Mouse (Mus musculus) forebrain, postnatal 0 days (tissue): ENCODE results near the gene Mrps27. TPM values are rescaled to one million over a fixed set of nuclear protein-coding genes. Genes with fewer than 3 reads are reported as not detected.

ENCODE experiments used
- ATAC-seq: fragments of 200-750 bp; cut with Nextera tagmentation; 2 replicates; pipeline ENCODE4 v1.8.0; 2017; ENCODE audit warnings: mild to moderate bottlenecking, moderate library complexity
- DNase-seq: peaks from one replicate; pipeline ENCODE4 v3.0.0-alpha.2; 2015
- H3K27ac ChIP-seq: fragments of 300-500 bp; sonication (generic); 2 replicates; pipeline ENCODE4 v1.5.1; 2014; ENCODE audit warnings: low read depth, mild to moderate bottlenecking, antibody characterized with exemption, low read length, moderate library complexity, mixed read lengths
- H3K27me3 ChIP-seq: fragments of 300-500 bp; sonication (generic); 2 replicates; pipeline ENCODE4 v1.6.1; 2014; ENCODE audit warnings: mild to moderate bottlenecking, low read length, mixed read lengths; ENCODE audit not compliant: insufficient read depth
- H3K36me3 ChIP-seq: fragments of 300-500 bp; sonication (generic); 2 replicates; pipeline ENCODE4 v1.6.1; 2014; ENCODE audit warnings: mild to moderate bottlenecking, moderate library complexity; ENCODE audit not compliant: insufficient read depth
- H3K4me1 ChIP-seq: fragments of 300-500 bp; sonication (generic); 2 replicates; pipeline ENCODE4 v1.6.1; 2014; ENCODE audit warnings: antibody characterized with exemption; ENCODE audit not compliant: insufficient read depth
- H3K4me2 ChIP-seq: fragments of 300-500 bp; sonication (generic); 2 replicates; pipeline ENCODE4 v1.6.1; 2014; ENCODE audit warnings: low read depth, mild to moderate bottlenecking, moderate library complexity
- H3K4me3 ChIP-seq: fragments of 300-500 bp; sonication (generic); 2 replicates; pipeline ENCODE4 v1.5.1; 2014; ENCODE audit warnings: low read depth, low read length, mixed read lengths
- H3K9ac ChIP-seq: fragments of 300-500 bp; sonication (generic); 2 replicates; pipeline ENCODE4 v1.6.1; 2014; ENCODE audit warnings: mild to moderate bottlenecking
- H3K9me3 ChIP-seq: fragments of 300-500 bp; sonication (generic); 2 replicates; pipeline ENCODE4 v1.6.1; 2016; ENCODE audit warnings: low read length
- CTCF ChIP-seq: sonication (generic); IDR thresholded peaks from 2 replicates; pipeline ENCODE4 v1.5.1; 2016; ENCODE audit warnings: antibody characterized with exemption, control low read depth, low read depth
- WGBS: fragments of 180-500 bp; shearing (Covaris S2); extraction: QIAGEN DNeasy Blood & Tissue Kit; methylation state at CpG from one replicate; pipeline ENCODE4 v1.1.7; 2014; 5-methylcytosine and 5-hydroxymethylcytosine counted together
- polyA plus RNA-seq: library from polyadenylated mRNA; unstranded; fragments of >200 nt; fragmentation: Nextera tagmentation; extraction: Ambion mirVana; gene quantifications from 2 replicates; pipeline ENCODE4 v1.2.1, GENCODE M21; 2015
- total RNA-seq: library from RNA; depleted of rRNA; stranded (reverse); fragments of >200 nt; gene quantifications from 2 replicates; pipeline ENCODE4 v1.2.3, GENCODE M21; 2014

Gene Mrps27
- total and polyA plus RNA-seq, 2 experiments from 2014 or later: 23.9 to 39.6 TPM

DNA sequence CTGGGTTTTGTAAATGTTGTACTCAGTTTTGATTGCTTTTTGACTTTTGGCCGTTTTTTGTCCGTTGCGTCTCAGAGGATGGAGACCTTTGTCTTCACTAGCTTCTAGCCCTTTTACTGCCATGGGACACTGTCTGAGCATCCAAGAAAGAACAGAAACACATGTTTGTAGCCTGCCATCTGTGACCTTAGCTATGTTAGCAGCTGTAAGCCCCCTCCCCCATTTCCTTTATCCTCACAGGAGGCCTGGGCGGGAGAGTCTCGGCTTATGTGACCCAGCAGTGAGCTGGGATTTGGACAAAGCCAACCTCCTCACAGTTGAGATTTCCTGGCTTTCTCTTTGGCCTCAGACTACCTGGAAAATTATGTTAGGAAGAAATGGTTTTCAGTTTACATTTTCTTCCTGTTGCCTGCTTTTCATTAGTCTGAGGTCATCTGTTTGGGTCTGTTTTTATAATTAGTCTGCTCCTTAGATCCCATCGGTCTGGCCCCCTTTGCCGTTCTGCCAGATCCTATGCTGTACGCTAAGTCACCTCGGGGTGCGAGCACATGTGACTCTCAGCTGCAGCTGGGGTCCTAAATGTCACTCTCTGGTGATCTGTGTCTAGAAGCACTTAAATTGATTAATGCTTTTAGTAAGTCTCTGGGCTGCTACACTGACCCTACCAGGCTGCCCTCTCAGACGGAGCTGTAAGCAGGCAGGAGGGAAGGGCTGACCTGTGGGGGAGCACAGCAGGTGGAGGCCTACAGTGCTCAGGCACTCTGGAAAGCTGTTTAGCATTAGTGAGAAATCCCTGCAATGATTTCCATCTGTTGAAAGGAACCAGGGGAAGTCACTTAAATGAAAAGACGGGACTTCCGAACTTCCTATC, 69.1 kb downstream of the Mrps27 start:
- Histone ChIP-seq H3K36me3 (peaks cover 28% of the 10 kb centered on the region), H3K4me2 (no peak overlapping the region), H3K9me3 (no peaks in the 10 kb centered on the region), H3K27me3 (no peaks in the 10 kb centered on the region), H3K27ac (no peak overlapping the region), H3K4me1 (no peaks in the 10 kb centered on the region), H3K9ac (no peak overlapping the region), H3K4me3 (no peak overlapping the region)
- TF ChIP-seq CTCF: no peak
- no peak for ATAC-seq
- 48% methylated on average over 13 of the region's 13 CpGs for WGBS
- DNase-seq: no peak

DNA sequence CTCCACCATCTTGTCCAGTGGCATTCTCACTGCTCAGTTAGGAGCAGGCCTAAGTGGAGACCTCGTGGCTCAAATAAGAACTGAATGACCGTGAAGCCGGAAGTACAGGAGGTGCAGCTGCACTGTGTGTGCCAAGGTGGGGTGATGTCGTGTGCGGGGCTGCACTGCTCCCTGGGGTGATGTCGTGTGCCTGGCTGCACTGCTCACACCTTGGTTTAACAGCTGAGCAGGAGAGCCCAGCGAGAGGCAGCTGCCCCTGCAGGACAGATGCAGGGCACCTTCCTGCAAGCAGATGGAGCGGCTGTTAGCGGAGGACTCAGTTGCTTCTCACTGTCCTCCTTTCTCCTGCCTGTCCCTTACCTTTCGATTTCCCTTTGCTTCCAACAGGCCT, 69.8 kb downstream of the Mrps27 start:
- no peak for TF ChIP-seq CTCF

DNA sequence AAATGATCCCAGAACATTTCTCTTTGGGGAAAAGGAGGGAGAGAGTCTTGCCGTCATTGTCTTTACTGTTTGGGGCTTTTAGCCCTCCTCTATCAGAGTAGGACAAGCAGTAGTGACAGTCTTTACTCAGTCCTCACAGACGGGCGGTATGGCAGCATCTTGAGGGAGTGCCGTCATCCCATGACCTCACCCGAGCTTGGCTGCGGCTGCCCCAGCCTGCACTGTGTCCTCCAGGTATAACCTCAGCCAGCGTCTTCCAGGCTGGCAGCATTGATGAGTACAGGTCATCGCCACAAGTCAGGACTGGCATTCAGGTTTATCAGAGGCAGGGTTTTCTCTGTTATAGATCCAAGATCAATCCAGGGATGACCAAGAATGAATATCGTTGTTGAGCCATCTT, 72.0 kb downstream of the Mrps27 start:
- Histone ChIP-seq H3K9ac (no peak overlapping the region), H3K36me3 (peaks cover 23% of the 10 kb centered on the region), H3K27me3 (no peaks in the 10 kb centered on the region), H3K4me2 (no peak overlapping the region), H3K4me1 (no peaks in the 10 kb centered on the region), H3K27ac (no peak overlapping the region), H3K4me3 (no peak overlapping the region), H3K9me3 (no peaks in the 10 kb centered on the region)
- no peak for TF ChIP-seq CTCF
- 83% methylated on average over 9 of the region's 9 CpGs for WGBS
- DNase-seq (no peak), ATAC-seq (no peak)

More for the DNA sequence above, 69.8 kb downstream of the Mrps27 start:
- ATAC-seq: no peak
- WGBS: 50% methylated on average over 10 of the region's 10 CpGs
- Histone ChIP-seq H3K9me3 (no peaks in the 10 kb centered on the region), H3K9ac (no peak overlapping the region), H3K27me3 (no peaks in the 10 kb centered on the region), H3K4me1 (no peaks in the 10 kb centered on the region), H3K27ac (no peak overlapping the region), H3K4me3 (no peak overlapping the region), H3K36me3 (peaks cover 28% of the 10 kb centered on the region), H3K4me2 (no peak overlapping the region)
- no peak for DNase-seq

DNA sequence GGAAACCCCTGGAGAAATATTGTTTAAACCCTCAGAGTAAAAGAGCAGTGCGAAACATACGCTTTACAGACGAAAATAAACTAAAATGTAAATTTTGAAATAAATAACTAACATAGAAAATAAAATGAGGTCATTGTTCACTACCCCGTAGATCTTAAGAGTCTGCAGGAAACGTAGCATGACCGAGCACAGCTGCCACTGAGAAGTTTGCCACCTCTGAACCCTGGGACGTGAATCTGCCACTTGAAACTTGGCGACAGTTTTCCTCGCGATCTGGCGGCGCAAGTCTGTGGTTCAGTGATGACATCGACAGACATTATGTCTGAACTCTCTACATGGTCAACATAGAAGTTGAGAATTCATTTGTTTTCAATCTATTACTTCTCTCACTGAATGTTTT, 79.0 kb downstream of the Mrps27 start:
- Histone ChIP-seq H3K4me1 (no peaks in the 10 kb centered on the region), H3K36me3 (peaks cover 55% of the 10 kb centered on the region), H3K4me2 (no peak overlapping the region), H3K9ac (no peak overlapping the region), H3K9me3 (no peaks in the 10 kb centered on the region), H3K27ac (no peak overlapping the region), H3K4me3 (no peak overlapping the region), H3K27me3 (no peaks in the 10 kb centered on the region)
- 86% methylated on average over 13 of the region's 13 CpGs for WGBS
- ATAC-seq (no peak), DNase-seq (no peak)
- TF ChIP-seq CTCF: no peak

DNA sequence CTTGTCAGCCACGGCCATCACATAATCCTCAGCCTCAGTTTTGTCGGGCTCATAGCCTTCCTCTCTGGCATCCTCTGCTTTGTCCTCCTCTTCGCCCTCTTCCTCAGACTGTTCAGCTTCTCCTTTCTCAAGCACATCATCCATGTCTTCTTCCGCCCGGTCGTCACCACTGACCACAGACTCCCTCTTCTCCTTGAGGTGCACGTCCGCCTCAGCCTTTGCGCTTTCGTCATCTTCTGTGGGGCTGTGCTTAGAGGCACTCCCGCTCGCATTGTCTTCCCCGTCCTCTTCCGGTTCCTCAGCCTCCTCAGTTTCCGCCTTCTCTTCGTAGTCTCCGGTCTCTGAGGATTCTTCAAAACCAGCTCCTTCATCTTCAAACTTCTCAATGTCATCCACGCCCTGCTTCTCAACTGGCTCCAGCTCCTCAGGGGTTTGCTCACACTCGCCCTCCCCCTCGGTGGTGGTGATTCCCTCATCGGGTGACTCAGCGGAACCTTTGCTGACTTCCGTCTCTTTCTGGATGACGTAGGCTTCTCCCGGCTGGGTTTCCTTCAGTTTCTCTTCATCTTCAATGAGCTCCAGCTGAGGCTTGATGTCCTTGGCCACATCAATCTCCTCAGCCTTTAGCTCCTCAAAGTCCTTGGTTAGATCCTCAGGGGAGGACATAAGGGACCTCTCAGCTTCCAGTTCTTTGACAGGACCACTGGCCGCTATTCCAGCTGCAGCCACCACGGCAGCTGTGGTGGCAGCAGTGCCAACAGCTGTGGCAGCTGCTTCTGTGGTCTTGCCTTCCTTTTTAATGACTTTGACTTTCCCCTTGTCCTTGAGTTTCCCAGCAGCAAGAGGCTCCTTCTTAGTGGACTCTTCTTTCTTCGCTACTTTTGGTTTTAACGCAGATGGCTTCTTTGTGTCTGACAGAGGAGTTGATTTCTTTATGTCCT, 88.8 kb downstream of the Mrps27 start:
- no peak; the same call in 1 of the 2 replicates for ATAC-seq
- WGBS: 93% methylated on average over 29 of the region's 29 CpGs
- no peak for TF ChIP-seq CTCF
- H3K36me3 ChIP-seq: peaks cover 96% of the 10 kb centered on the region
- no peak overlapping the region for H3K9ac ChIP-seq
- no peak overlapping the region for H3K4me2 ChIP-seq
- H3K27ac ChIP-seq: no peak overlapping the region
- H3K9me3 ChIP-seq: no peaks in the 10 kb centered on the region
- H3K4me1 ChIP-seq: no peaks in the 10 kb centered on the region
- DNase-seq: no peak
- no peak overlapping the region for H3K4me3 ChIP-seq
- H3K27me3 ChIP-seq: no peaks in the 10 kb centered on the region

DNA sequence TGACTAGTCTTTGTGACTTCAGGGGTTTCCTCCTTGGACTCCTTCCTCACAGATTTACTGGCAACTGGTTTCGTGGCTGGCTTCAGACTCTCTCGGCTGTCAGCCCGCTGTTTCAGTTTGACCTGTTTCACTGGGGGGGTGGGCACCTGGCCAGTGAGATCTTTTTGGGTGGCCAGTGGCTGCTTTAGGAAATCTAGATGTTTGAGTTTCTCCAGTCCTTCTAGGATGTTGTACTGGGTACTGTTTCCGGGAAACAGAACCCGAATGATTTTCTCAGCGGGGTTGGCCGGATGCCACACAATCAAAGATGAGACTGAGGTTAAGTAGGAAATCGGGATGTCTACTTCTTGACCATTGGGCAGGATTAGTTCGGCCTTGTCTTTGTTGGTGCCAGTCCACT, 89.9 kb downstream of the Mrps27 start:
- Histone ChIP-seq H3K4me1 (no peaks in the 10 kb centered on the region), H3K9ac (no peak overlapping the region), H3K27ac (no peak overlapping the region), H3K36me3 (peaks cover 95% of the 10 kb centered on the region), H3K4me3 (no peak overlapping the region), H3K27me3 (no peaks in the 10 kb centered on the region), H3K9me3 (no peaks in the 10 kb centered on the region), H3K4me2 (no peak overlapping the region)
- DNase-seq: no peak
- ATAC-seq: no peak
- TF ChIP-seq CTCF: no peak
- 88% methylated on average over 9 of the region's 9 CpGs for WGBS

DNA sequence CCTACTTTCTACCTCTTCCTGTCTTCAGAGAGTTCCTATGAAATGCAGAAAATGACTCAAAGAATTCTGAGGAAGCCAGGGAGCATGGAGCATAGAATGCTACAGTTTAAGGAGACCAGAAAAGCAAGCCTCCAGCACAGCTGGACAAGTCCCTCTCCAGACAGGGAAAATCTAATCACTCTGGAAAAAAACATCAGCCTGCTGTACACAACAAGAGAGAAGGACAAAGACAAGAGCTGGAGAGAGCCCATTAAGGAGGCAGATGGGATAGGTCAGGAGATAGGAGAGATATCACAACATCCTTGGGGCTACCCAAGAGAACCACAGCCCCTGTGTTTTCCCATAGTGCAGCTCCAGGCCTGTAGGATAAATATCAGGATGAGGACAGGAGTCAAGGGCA, 92.5 kb downstream of the Mrps27 start:
- Histone ChIP-seq H3K27ac (no peak overlapping the region), H3K27me3 (no peaks in the 10 kb centered on the region), H3K4me1 (no peaks in the 10 kb centered on the region; the same call in 1 of the 2 replicates), H3K4me2 (no peak overlapping the region), H3K9ac (no peak overlapping the region), H3K9me3 (no peaks in the 10 kb centered on the region), H3K36me3 (peaks cover 94% of the 10 kb centered on the region), H3K4me3 (no peak overlapping the region)
- no peak for TF ChIP-seq CTCF
- no peak for ATAC-seq
- no peak for DNase-seq
